Mouse (Mus musculus): Measurements from ENCODE around the gene Smarca2. TPM values are rescaled to one million over a fixed set of nuclear protein-coding genes. Genes with fewer than 3 reads are reported as not detected.

The Smarca2 gene
- polyA plus RNA-seq, 1 experiment = 14.2 TPM

GRCm38 (mm10) chr19:26790386-26791346 lies 185.8 kb downstream of the Smarca2 start:
- Histone ChIP-seq H3K4me1 (ENCODE audit: control insufficient read depth, insufficient read depth, insufficient read length, low read length) (no peaks in the 10 kb centered on the region), H3K36me3 (ENCODE audit: control insufficient read depth, insufficient read depth, low read length) (no peaks in the 10 kb centered on the region), H3K27me3 (ENCODE audit: control insufficient read depth, insufficient read depth, low read length) (no peaks in the 10 kb centered on the region), H3K27ac (ENCODE audit: insufficient read depth, low read depth, low read length) (no peak overlapping the region), H3K4me3 (ENCODE audit: low read depth, low read length) (no peak overlapping the region)
- 91% methylated on average over 5 of the region's 5 CpGs for WGBS
- TF ChIP-seq CTCF (IDR thresholded peaks at IDR 0.05; ENCODE audit: extremely low read depth, insufficient read length, insufficient replicate concordance, low read depth, low read length) (no peak), POLR2A (IDR thresholded peaks at IDR 0.05; ENCODE audit: low read depth, low read length) (no peak)

GRCm38 (mm10) chr19:26794315-26794714 lies 189.5 kb downstream of the Smarca2 start:
- 58% methylated on average over 2 of the region's 3 CpGs for WGBS
- Histone ChIP-seq H3K4me3 (ENCODE audit: low read depth, low read length) (no peak overlapping the region), H3K4me1 (ENCODE audit: control insufficient read depth, insufficient read depth, insufficient read length, low read length) (no peaks in the 10 kb centered on the region), H3K27ac (ENCODE audit: insufficient read depth, low read depth, low read length) (no peak overlapping the region), H3K27me3 (ENCODE audit: control insufficient read depth, insufficient read depth, low read length) (no peaks in the 10 kb centered on the region), H3K36me3 (ENCODE audit: control insufficient read depth, insufficient read depth, low read length) (no peaks in the 10 kb centered on the region)
- TF ChIP-seq CTCF (IDR thresholded peaks at IDR 0.05; ENCODE audit: extremely low read depth, insufficient read length, insufficient replicate concordance, low read depth, low read length) = no peak
- TF ChIP-seq POLR2A (IDR thresholded peaks at IDR 0.05; ENCODE audit: low read depth, low read length) = no peak

- no peaks in the 10 kb centered on the region for H3K36me3 ChIP-seq (ENCODE audit: control insufficient read depth, insufficient read depth, low read length)
- no peak overlapping the region for H3K27ac ChIP-seq (ENCODE audit: insufficient read depth, low read depth, low read length)
- no peak overlapping the region for H3K4me3 ChIP-seq (ENCODE audit: low read depth, low read length)
- H3K27me3 ChIP-seq (ENCODE audit: control insufficient read depth, insufficient read depth, low read length) = no peaks in the 10 kb centered on the region
- WGBS = 74% methylated on average over 4 of the region's 4 CpGs
- H3K4me1 ChIP-seq (ENCODE audit: control insufficient read depth, insufficient read depth, insufficient read length, low read length) = no peaks in the 10 kb centered on the region
- no peak for TF ChIP-seq POLR2A (IDR thresholded peaks at IDR 0.05; ENCODE audit: low read depth, low read length)
- TF ChIP-seq CTCF (IDR thresholded peaks at IDR 0.05; ENCODE audit: extremely low read depth, insufficient read length, insufficient replicate concordance, low read depth, low read length) = no peak
These were observed 191.2 kb downstream of the Smarca2 start for GRCm38 (mm10) chr19:26796006-26796405.

- no peak overlapping the region for H3K27ac ChIP-seq (ENCODE audit: insufficient read depth, low read depth, low read length)
- no peaks in the 10 kb centered on the region for H3K36me3 ChIP-seq (ENCODE audit: control insufficient read depth, insufficient read depth, low read length)
- no peaks in the 10 kb centered on the region for H3K27me3 ChIP-seq (ENCODE audit: control insufficient read depth, insufficient read depth, low read length)
- H3K4me3 ChIP-seq (ENCODE audit: low read depth, low read length) = no peak overlapping the region
- no peaks in the 10 kb centered on the region for H3K4me1 ChIP-seq (ENCODE audit: control insufficient read depth, insufficient read depth, insufficient read length, low read length)
- WGBS = 53% methylated on average over 4 of the region's 4 CpGs
- no peak for TF ChIP-seq CTCF (IDR thresholded peaks at IDR 0.05; ENCODE audit: extremely low read depth, insufficient read length, insufficient replicate concordance, low read depth, low read length)
- no peak for TF ChIP-seq POLR2A (IDR thresholded peaks at IDR 0.05; ENCODE audit: low read depth, low read length)
These were observed 199.6 kb downstream of the Smarca2 start for GRCm38 (mm10) chr19:26804401-26804800.

- 47% methylated on average over 4 of the region's 4 CpGs for WGBS
- H3K4me1 ChIP-seq (ENCODE audit: control insufficient read depth, insufficient read depth, insufficient read length, low read length) = no peaks in the 10 kb centered on the region
- no peak for TF ChIP-seq POLR2A (IDR thresholded peaks at IDR 0.05; ENCODE audit: low read depth, low read length)
- TF ChIP-seq CTCF (IDR thresholded peaks at IDR 0.05; ENCODE audit: extremely low read depth, insufficient read length, insufficient replicate concordance, low read depth, low read length) = no peak
These were observed 209.8 kb downstream of the Smarca2 start for GRCm38 (mm10) chr19:26814629-26815028.

GRCm38 (mm10) chr19:26817901-26818300 lies 213.1 kb downstream of the Smarca2 start:
- 91% methylated on average over 4 of the region's 4 CpGs for WGBS
- no peak for TF ChIP-seq POLR2A (IDR thresholded peaks at IDR 0.05; ENCODE audit: low read depth, low read length)
- TF ChIP-seq CTCF (IDR thresholded peaks at IDR 0.05; ENCODE audit: extremely low read depth, insufficient read length, insufficient replicate concordance, low read depth, low read length) = no peak

More at GRCm38 (mm10) chr19:26814629-26815028, 209.8 kb downstream of the Smarca2 start:
- Histone ChIP-seq H3K4me3 (ENCODE audit: low read depth, low read length) (no peak overlapping the region), H3K27ac (ENCODE audit: insufficient read depth, low read depth, low read length) (no peak overlapping the region), H3K36me3 (ENCODE audit: control insufficient read depth, insufficient read depth, low read length) (no peaks in the 10 kb centered on the region), H3K27me3 (ENCODE audit: control insufficient read depth, insufficient read depth, low read length) (no peaks in the 10 kb centered on the region)

More at GRCm38 (mm10) chr19:26817901-26818300, 213.1 kb downstream of the Smarca2 start:
- H3K4me1 ChIP-seq (ENCODE audit: control insufficient read depth, insufficient read depth, insufficient read length, low read length) = no peaks in the 10 kb centered on the region
- H3K4me3 ChIP-seq (ENCODE audit: low read depth, low read length) = no peak overlapping the region
- H3K27me3 ChIP-seq (ENCODE audit: control insufficient read depth, insufficient read depth, low read length) = no peaks in the 10 kb centered on the region
- H3K27ac ChIP-seq (ENCODE audit: insufficient read depth, low read depth, low read length) = no peak overlapping the region
- H3K36me3 ChIP-seq (ENCODE audit: control insufficient read depth, insufficient read depth, low read length) = no peaks in the 10 kb centered on the region

All from small intestine, adult 2 months (tissue).